ENCODE assay signal across 9 mouse cellular contexts in the genomic region with DNA sequence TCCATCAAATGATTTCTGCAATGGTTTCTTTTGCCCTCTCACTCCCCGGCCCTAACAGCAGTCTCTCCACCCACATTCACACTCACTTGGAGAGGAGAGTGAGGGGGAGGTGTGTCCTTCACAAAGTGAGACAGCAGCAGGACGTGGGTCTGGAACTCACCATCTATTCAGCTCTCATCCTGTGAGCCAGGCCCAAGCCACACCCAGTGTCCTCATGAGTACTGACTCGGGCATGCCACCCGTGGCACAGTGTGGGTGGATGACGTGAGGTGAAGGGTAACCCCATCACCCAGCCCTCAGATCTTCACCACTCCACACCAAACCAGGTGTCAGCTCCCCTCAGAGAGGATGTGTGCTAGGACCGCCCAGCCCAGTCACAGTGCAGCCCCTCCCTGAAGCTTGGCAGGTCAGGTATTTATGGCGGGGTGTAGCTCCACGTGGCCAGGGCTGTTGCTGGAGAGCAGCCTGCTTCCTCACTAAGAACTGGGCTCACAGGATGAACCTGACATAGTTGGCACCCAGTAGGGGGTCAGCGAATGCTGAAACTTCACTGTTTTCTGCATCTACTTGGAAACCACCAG. TPM values are rescaled to one million over a fixed set of nuclear protein-coding genes. Genes with fewer than 3 reads are reported as not detected.
DNase-seq lines count a peak whose midpoint lies in the region; ATAC-seq lines count a peak whose summit lies in the region.
"Had no signal": no experiment of that assay in that cellular context is flagged by ENCODE, and none has a peak within 500 bp of the region (broad histone marks: within the 10 kb centered on the region; RNA-seq: fewer than 3 reads in every experiment).

No protein-coding gene starts in this region.

- ATAC-seq in frontal cortex, adult (ENCODE audit: low TSS enrichment): peak; percentile 77

- no peak for DNase-seq in frontal cortex, postnatal 10 days (ENCODE audit: low spot score in 2 of 2)
- DNase-seq in right cerebral cortex, postnatal 25 days: peak; percentile 56
- no peak for DNase-seq in right cerebral cortex, postnatal 10 days (ENCODE audit: low spot score in 2 of 2)
- peak; percentile 50 to 73 for DNase-seq in left cerebral cortex, postnatal 14 days (ENCODE audit: low spot score in 2 of 2)
- no peak for DNase-seq in thymus, postnatal 10 days (ENCODE audit: low spot score in 2 of 2)
- no peak for DNase-seq in adrenal gland, adult 8-10 months
- no peak for DNase-seq in spleen, postnatal 14 days (ENCODE audit: low spot score in 2 of 2)

- intact Hi-C loops in left cerebral cortex, postnatal 14 days (cut with DNase I): no loop called here

RNA-seq across cellular contexts. Expression of a gene that starts 23.0 kb away (rescaled TPM):
- 100 to 1,000 TPM; 657 to 676 TPM for total RNA-seq in left cerebral cortex, postnatal 14 days (2021)
- total RNA-seq in adrenal gland, adult 8-10 months (2022): 1 to 10 TPM; 1.9 to 5.2 (median 3.2) TPM
- total RNA-seq: MEL had no signal

Comparison
In these comparisons a context has a peak if more than half of its experiments do, and no peak if none do; other contexts are left out.
1. DNase-seq: peak in right cerebral cortex, postnatal 25 days (single experiment) and left cerebral cortex, postnatal 14 days (2 of 2); none in frontal cortex, postnatal 10 days (0 of 2), right cerebral cortex, postnatal 10 days (0 of 2), thymus, postnatal 10 days (0 of 2), adrenal gland, adult 8-10 months (single experiment) and spleen, postnatal 14 days (0 of 2).
2. RNA of a gene that starts 23.0 kb away (total RNA-seq): 657 to 676 TPM in left cerebral cortex, postnatal 14 days; 1.9 to 5.2 TPM in adrenal gland, adult 8-10 months; every median in the first group is over 100 times any median in the second.